Mouse (Mus musculus): ENCODE measurements around the gene Scamp3. TPM values are rescaled to one million over a fixed set of nuclear protein-coding genes. Genes with fewer than 3 reads are reported as not detected.

The Scamp3 gene
- total and polyA plus RNA-seq, 3 experiments = 101 to 287 TPM; not detected in 1

- TF ChIP-seq SIN3A (IDR thresholded peaks at IDR 0.05; ENCODE audit: low read length) (peak; percentile 30; the same call in 1 of the 2 replicates), USF1 (IDR thresholded peaks at IDR 0.05; ENCODE audit: low read depth, low read length) (peak; percentile 58; the same call in 1 of the 2 replicates), POLR2A (IDR thresholded peaks at IDR 0.05; ENCODE audit: control insufficient read depth in 1 of 2, insufficient read depth in 1 of 2, low read depth in 1 of 2, low read length in 2 of 2, poor library complexity in 1 of 2) (no peak), RAD21 (IDR thresholded peaks at IDR 0.05; ENCODE audit: low read depth, low read length) (no peak), POLR2AphosphoS2 (IDR thresholded peaks at IDR 0.05; ENCODE audit: low read length) (no peak), HCFC1 (IDR thresholded peaks at IDR 0.05; ENCODE audit: low read depth, low read length) (peak; percentile 73), TCF12 (IDR thresholded peaks at IDR 0.05; ENCODE audit: low read depth, low read length) (no peak)
Observed at GRCm38 (mm10) chr3:89199839-89200238, 22.6 kb downstream of the Scamp3 start (continued).

GRCm38 (mm10) chr3:89202253-89203141 lies 25.2 kb downstream of the Scamp3 start, which contains the start of gene Gba:
Gba (plus strand) TSS chr3:89202928.
- Histone ChIP-seq H3K9ac (ENCODE audit: control insufficient read depth, low read depth, low read length, poor library complexity, severe bottlenecking) (peak within 1 kb of the TSS; percentile 86), H3K27ac (ENCODE audit: control insufficient read depth, low read depth, low read length) (peak within 1 kb of the TSS; percentile 86)
- TF ChIP-seq MAX (IDR thresholded peaks at IDR 0.05; ENCODE audit: low read length) (peak; percentile 99), CHD2 (IDR thresholded peaks at IDR 0.05; ENCODE audit: low read length) (no peak), POLR2AphosphoS2 (IDR thresholded peaks at IDR 0.05; ENCODE audit: low read length) (peak; percentile 64; the same call in 1 of the 2 replicates), UBTF (IDR thresholded peaks at IDR 0.05; ENCODE audit: borderline replicate concordance, insufficient read depth, low read depth, low read length) (no peak), TCF12 (IDR thresholded peaks at IDR 0.05; ENCODE audit: low read depth, low read length) (peak; percentile 57), MYC (IDR thresholded peaks at IDR 0.05; ENCODE audit: low read depth, low read length) (peak; percentile 92), TBP (IDR thresholded peaks at IDR 0.05; ENCODE audit: low read depth, low read length) (peak; percentile 70), RCOR1 (IDR thresholded peaks at IDR 0.05; ENCODE audit: low read depth, low read length) (peak; percentile 64), ETS1 (IDR thresholded peaks at IDR 0.05; ENCODE audit: low read depth, low read length) (peak; percentile 83), TAL1 (IDR thresholded peaks at IDR 0.05; ENCODE audit: low read length) (no peak), EP300 (IDR thresholded peaks at IDR 0.05; ENCODE audit: low read depth in 1 of 2, low read length in 2 of 2) (no peak), NRF1 (IDR thresholded peaks at IDR 0.05; ENCODE audit: insufficient read depth, low read depth, low read length, poor library complexity, severe bottlenecking) (peak; percentile 43; the same call in 1 of the 2 replicates), ZNF384 (IDR thresholded peaks at IDR 0.05; ENCODE audit: low read depth, low read length) (peak; percentile 70; the same call in 1 of the 2 replicates), MAZ (IDR thresholded peaks at IDR 0.05; ENCODE audit: low read depth, low read length) (0 out of 2 replicates have a peak, but pooled peaks have one; percentile 33), GATA1 (IDR thresholded peaks at IDR 0.05; ENCODE audit: low read depth, low read length) (peak; percentile 31; the same call in 1 of the 2 replicates), MYB (IDR thresholded peaks at IDR 0.05; ENCODE audit: low read depth, low read length) (no peak), E2F4 (IDR thresholded peaks at IDR 0.05; ENCODE audit: borderline replicate concordance, low read depth, low read length) (no peak), MXI1 (IDR thresholded peaks at IDR 0.05; ENCODE audit: low read depth, low read length) (peak; percentile 88), POLR2A (IDR thresholded peaks at IDR 0.05; ENCODE audit: control insufficient read depth in 1 of 2, insufficient read depth in 1 of 2, low read depth in 1 of 2, low read length in 2 of 2, poor library complexity in 1 of 2) (peak in 1 of 2 experiments; percentile 81; a peak in 2 of 4 replicates), MAFK (IDR thresholded peaks at IDR 0.05; ENCODE audit: borderline replicate concordance, low read depth, low read length) (no peak), KAT2A (conservative IDR thresholded peaks at IDR 0.05; ENCODE audit: low read depth, low read length) (peak; percentile 91), SMC3 (IDR thresholded peaks at IDR 0.05; ENCODE audit: low read depth, low read length) (no peak), ZKSCAN1 (IDR thresholded peaks at IDR 0.05; ENCODE audit: low read depth, low read length) (no peak), POLR2AphosphoS5 (IDR thresholded peaks at IDR 0.05; ENCODE audit: borderline replicate concordance, low read depth, low read length) (no peak), USF1 (IDR thresholded peaks at IDR 0.05; ENCODE audit: low read depth, low read length) (peak; percentile 99), HCFC1 (IDR thresholded peaks at IDR 0.05; ENCODE audit: low read depth, low read length) (peak; percentile 99), SIN3A (IDR thresholded peaks at IDR 0.05; ENCODE audit: low read length) (peak; percentile 100), ZMIZ1 (IDR thresholded peaks at IDR 0.05; ENCODE audit: low read depth, low read length) (0 out of 2 replicates have a peak, but pooled peaks have one; percentile 54), CHD1 (IDR thresholded peaks at IDR 0.05; ENCODE audit: low read depth, low read length) (no peak), ELF1 (IDR thresholded peaks at IDR 0.05; ENCODE audit: low read depth, low read length) (peak; percentile 100), NELFE (IDR thresholded peaks at IDR 0.05; ENCODE audit: low read depth, low read length) (peak; percentile 81)

More at GRCm38 (mm10) chr3:89202253-89203141, 25.2 kb downstream of the Scamp3 start, which contains the start of gene Gba:
- Histone ChIP-seq H3K9me3 (replicated peaks; ENCODE audit: insufficient read depth, low read length) (no peaks in the 10 kb centered on the region), H3K4me1 (ENCODE audit: control insufficient read depth in 1 of 2, insufficient read depth in 2 of 2, low read length in 2 of 2) (peaks cover 0 to 5% of the 10 kb centered on the region in 2 experiments; a peak in 2 of 4 replicates), H3K27me3 (ENCODE audit: control insufficient read depth in 1 of 2, insufficient read depth in 2 of 2, low read length in 2 of 2) (no peaks in the 10 kb centered on the region), H3K36me3 (ENCODE audit: control insufficient read depth in 1 of 2, insufficient read depth in 2 of 2, low read length in 2 of 2) (peaks cover 0 to 8% of the 10 kb centered on the region in 2 experiments; a peak in 2 of 4 replicates), H3K4me3 (ENCODE audit: control insufficient read depth in 1 of 2, insufficient read depth in 1 of 2, low read depth in 2 of 2, low read length in 2 of 2) (peak within 1 kb of the TSS; percentile 71 to 85), H3K79me2 (ENCODE audit: control insufficient read depth, insufficient read depth, low read length, poor library complexity) (peaks cover 6% of the 10 kb centered on the region)
- peak; percentile 99 for DNase-seq (ENCODE audit: low read depth, low spot score)
